8 mouse cellular contexts compared by ENCODE assay signal in the genomic region with DNA sequence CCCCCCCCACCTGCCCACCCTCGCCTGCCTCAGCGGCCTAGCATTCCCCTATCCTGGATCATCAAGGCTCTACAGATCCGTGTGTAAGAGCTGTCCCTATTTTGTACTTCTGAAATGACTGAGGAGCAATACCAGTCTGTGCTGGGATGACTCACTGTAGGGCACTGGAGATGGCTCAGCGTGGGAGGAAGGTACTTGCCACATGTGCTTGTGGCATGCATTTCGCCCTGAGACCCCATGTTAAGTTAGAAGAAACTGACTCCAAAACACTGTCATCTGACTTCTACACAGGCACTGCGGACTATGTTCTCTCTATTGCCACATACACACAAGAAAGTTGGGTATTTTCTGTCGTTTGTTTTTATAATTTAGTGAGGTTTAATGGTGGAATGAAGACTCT.
"Had no signal": no experiment of that assay in that cellular context is flagged by ENCODE, and none has a peak within 500 bp of the region (broad histone marks: within the 10 kb centered on the region; RNA-seq: fewer than 3 reads in every experiment).

No protein-coding gene starts in this region.

- DNase-seq: liver, postnatal 0 days; lung, adult 2 months; lung, postnatal 14 days; lung, postnatal 36 days; right cerebral cortex, postnatal 14 days; thymus, adult 2 months; thymus, postnatal 25 days; thymus, postnatal 4 days had no signal
